Mouse (Mus musculus): ENCODE measurements around the gene Mef2d. TPM values are rescaled to one million over a fixed set of nuclear protein-coding genes. Genes with fewer than 3 reads are reported as not detected.

Mef2d gene
- polyA plus RNA-seq, 1 experiment from 2014 or later: 21.5 TPM

GRCm38 (mm10) chr3:88138336-88139242 lies 3.6 kb upstream of the Mef2d start:
- H3K4me2 ChIP-seq: peak overlapping the region; percentile 96
- no peaks in the 10 kb centered on the region for H3K27me3 ChIP-seq
- under 1% methylated on average over 32 of the region's 32 CpGs for WGBS
- H3K4me1 ChIP-seq: peaks cover 50% of the 10 kb centered on the region
- H3K9ac ChIP-seq: peak overlapping the region; percentile 66
- ATAC-seq (replicated peaks; ENCODE audit: low FRiP score): peak; percentile 75
- H3K36me3 ChIP-seq: no peaks in the 10 kb centered on the region
- no peaks in the 10 kb centered on the region for H3K9me3 ChIP-seq (replicated peaks)
- peak overlapping the region; percentile 67 for H3K4me3 ChIP-seq (replicated peaks)
- H3K27ac ChIP-seq: peak overlapping the region; percentile 99

- Histone ChIP-seq H3K9ac (peak overlapping the region; percentile 66), H3K9me3 (replicated peaks) (no peaks in the 10 kb centered on the region), H3K36me3 (no peaks in the 10 kb centered on the region), H3K27me3 (no peaks in the 10 kb centered on the region), H3K4me3 (replicated peaks) (peak overlapping the region; percentile 67), H3K27ac (peak overlapping the region; percentile 99), H3K4me1 (peaks cover 56% of the 10 kb centered on the region), H3K4me2 (peak overlapping the region; percentile 96)
- ATAC-seq (replicated peaks; ENCODE audit: low FRiP score): no peak
- 12% methylated on average over 25 of the region's 25 CpGs for WGBS
These were observed 2.7 kb upstream of the Mef2d start for GRCm38 (mm10) chr3:88139243-88140177.

GRCm38 (mm10) chr3:88140178-88140902 lies 1.8 kb upstream of the Mef2d start:
- Histone ChIP-seq H3K9ac (no peak overlapping the region), H3K4me3 (replicated peaks) (peak overlapping the region; percentile 95; the same call in 1 of the 2 replicates), H3K27ac (peak overlapping the region; percentile 99), H3K9me3 (replicated peaks) (no peaks in the 10 kb centered on the region), H3K36me3 (no peaks in the 10 kb centered on the region), H3K4me2 (peak overlapping the region; percentile 96), H3K4me1 (peaks cover 64% of the 10 kb centered on the region), H3K27me3 (no peaks in the 10 kb centered on the region)
- WGBS: 15% methylated on average over 11 of the region's 11 CpGs
- no peak for ATAC-seq (replicated peaks; ENCODE audit: low FRiP score)

GRCm38 (mm10) chr3:88140903-88141430 lies 1.2 kb upstream of the Mef2d start:
- peak overlapping the region; percentile 95; the same call in 1 of the 2 replicates for H3K4me3 ChIP-seq (replicated peaks)
- H3K4me1 ChIP-seq: peaks cover 70% of the 10 kb centered on the region
- H3K9ac ChIP-seq: peak overlapping the region; percentile 88
- no peak for ATAC-seq (replicated peaks; ENCODE audit: low FRiP score)
- peaks cover 4% of the 10 kb centered on the region; the same call in 1 of the 2 replicates for H3K36me3 ChIP-seq
- peak overlapping the region; percentile 96 for H3K4me2 ChIP-seq
- H3K27ac ChIP-seq: peak overlapping the region; percentile 99
- H3K27me3 ChIP-seq: no peaks in the 10 kb centered on the region
- WGBS: 26% methylated on average over 6 of the region's 6 CpGs
- H3K9me3 ChIP-seq (replicated peaks): no peaks in the 10 kb centered on the region

GRCm38 (mm10) chr3:88141439-88141786 lies 759 bp upstream of the Mef2d start:
- ATAC-seq (replicated peaks; ENCODE audit: low FRiP score): no peak
- no peaks in the 10 kb centered on the region for H3K27me3 ChIP-seq
- H3K4me1 ChIP-seq: peaks cover 75% of the 10 kb centered on the region
- H3K9ac ChIP-seq: peak overlapping the region; percentile 88
- peak overlapping the region; percentile 96 for H3K4me2 ChIP-seq
- peak overlapping the region; percentile 99 for H3K27ac ChIP-seq
- no peaks in the 10 kb centered on the region for H3K9me3 ChIP-seq (replicated peaks)
- 5% methylated on average over 9 of the region's 9 CpGs for WGBS
- peak overlapping the region; percentile 95 for H3K4me3 ChIP-seq (replicated peaks)
- H3K36me3 ChIP-seq: peaks cover 4% of the 10 kb centered on the region; the same call in 1 of the 2 replicates

- no peaks in the 10 kb centered on the region for H3K9me3 ChIP-seq (replicated peaks)
- no peaks in the 10 kb centered on the region for H3K27me3 ChIP-seq
- H3K4me2 ChIP-seq: peak overlapping the region; percentile 96
- peaks cover 79% of the 10 kb centered on the region for H3K4me1 ChIP-seq
- peak overlapping the region; percentile 88 for H3K9ac ChIP-seq
- peak overlapping the region; percentile 99 for H3K27ac ChIP-seq
- under 1% methylated on average over 47 of the region's 57 CpGs for WGBS
- H3K4me3 ChIP-seq (replicated peaks): peak overlapping the region; percentile 95
- ATAC-seq (replicated peaks; ENCODE audit: low FRiP score): peak; percentile 44
- H3K36me3 ChIP-seq: peaks cover 4% of the 10 kb centered on the region; the same call in 1 of the 2 replicates
These were observed 359 bp downstream of the Mef2d start for GRCm38 (mm10) chr3:88142546-88142915.

- Histone ChIP-seq H3K4me1 (peaks cover 82% of the 10 kb centered on the region), H3K27ac (peak overlapping the region; percentile 99), H3K36me3 (peaks cover 4% of the 10 kb centered on the region; the same call in 1 of the 2 replicates), H3K9ac (peak overlapping the region; percentile 88), H3K4me2 (peak overlapping the region; percentile 96), H3K27me3 (no peaks in the 10 kb centered on the region), H3K4me3 (replicated peaks) (peak overlapping the region; percentile 95), H3K9me3 (replicated peaks) (no peaks in the 10 kb centered on the region)
- no peak for ATAC-seq (replicated peaks; ENCODE audit: low FRiP score)
- under 1% methylated on average over 33 of the region's 33 CpGs for WGBS
These were observed 972 bp downstream of the Mef2d start for GRCm38 (mm10) chr3:88142916-88143771.

- WGBS: 17% methylated on average over 5 of the region's 5 CpGs
These were observed 1.9 kb downstream of the Mef2d start for GRCm38 (mm10) chr3:88143961-88144486.

GRCm38 (mm10) chr3:88144648-88145410 lies 2.7 kb downstream of the Mef2d start:
- peak overlapping the region; percentile 99 for H3K27ac ChIP-seq
- H3K9me3 ChIP-seq (replicated peaks): no peaks in the 10 kb centered on the region
- WGBS: 50% methylated on average over 6 of the region's 6 CpGs
- peak overlapping the region; percentile 96 for H3K4me2 ChIP-seq
- H3K4me1 ChIP-seq: peaks cover 87% of the 10 kb centered on the region
- H3K4me3 ChIP-seq (replicated peaks): peak overlapping the region; percentile 95
- H3K27me3 ChIP-seq: no peaks in the 10 kb centered on the region
- peak overlapping the region; percentile 88; the same call in 1 of the 2 replicates for H3K9ac ChIP-seq
- peaks cover 4% of the 10 kb centered on the region; the same call in 1 of the 2 replicates for H3K36me3 ChIP-seq
- ATAC-seq (replicated peaks; ENCODE audit: low FRiP score): no peak

More at GRCm38 (mm10) chr3:88143961-88144486, 1.9 kb downstream of the Mef2d start:
- peak overlapping the region; percentile 88 for H3K9ac ChIP-seq
- H3K27me3 ChIP-seq: no peaks in the 10 kb centered on the region
- peaks cover 87% of the 10 kb centered on the region for H3K4me1 ChIP-seq
- no peaks in the 10 kb centered on the region for H3K9me3 ChIP-seq (replicated peaks)
- H3K36me3 ChIP-seq: peaks cover 4% of the 10 kb centered on the region; the same call in 1 of the 2 replicates
- peak overlapping the region; percentile 95 for H3K4me3 ChIP-seq (replicated peaks)
- ATAC-seq (replicated peaks; ENCODE audit: low FRiP score): no peak
- H3K4me2 ChIP-seq: peak overlapping the region; percentile 96
- peak overlapping the region; percentile 99 for H3K27ac ChIP-seq
